Mouse (Mus musculus): ENCODE data around the gene Dock4. TPM values are rescaled to one million over a fixed set of nuclear protein-coding genes. Genes with fewer than 3 reads are reported as not detected.

The Dock4 gene
- 100 to 1,000 TPM in 1 of 2 experiments, 10 to 100 TPM in 1; 97.3 to 104 TPM for total RNA-seq (2021)
- long read RNA-seq, experiment 1, full-length matches to known transcripts, result 23 of 74 reads
- long read RNA-seq, experiment 1, partial matches to known transcripts, result 13 of 74 reads
- long read RNA-seq, experiment 1, other reads (novel, unspliced or antisense), result 38 of 74 reads
- long read RNA-seq, experiment 2, full-length matches to known transcripts, result 22 of 66 reads
- long read RNA-seq, experiment 2, partial matches to known transcripts, result 16 of 66 reads
- long read RNA-seq, experiment 2, other reads (novel, unspliced or antisense), result 28 of 66 reads

GRCm38 (mm10) chr12:40445648-40446449 is at the start of gene Dock4, which contains the start of gene Zfp277:
Dock4 (plus strand) TSS chr12:40445952.
Zfp277 (minus strand) TSS chr12:40445902.
- peak; percentile 97 to 99 for DNase-seq (ENCODE audit: extremely low spot score in 1 of 2, low spot score in 2 of 2)

GRCm38 (mm10) chr12:40398916-40399315 is 46.8 kb upstream of the Dock4 start:
- TF ChIP-seq CTCF (IDR thresholded peaks at IDR 0.05), result no peak
- no peak for DNase-seq (ENCODE audit: extremely low spot score in 1 of 2, low spot score in 2 of 2)
- intact Hi-C loops (cut with DNase I), result no loop called here
- Histone ChIP-seq H3K27ac (no peak overlapping the region), H3K4me3 (no peak overlapping the region)

More at GRCm38 (mm10) chr12:40445648-40446449, at the start of gene Dock4, which contains the start of gene Zfp277:
- Histone ChIP-seq H3K27ac (peak within 1 kb of the TSS; percentile 94), H3K4me3 (peak within 1 kb of the TSS; percentile 83)
- intact Hi-C loops (cut with DNase I), result loop anchor here (2.0 to 5.0 kb wide), 4 partner anchors 189 to 351 kb away; no protein-coding TSS in a partner anchor
- TF ChIP-seq CTCF (IDR thresholded peaks at IDR 0.05), result no peak; the same call in 1 of the 2 replicates

- Histone ChIP-seq H3K4me3 (no peak overlapping the region), H3K27ac (no peak overlapping the region)
- TF ChIP-seq CTCF (IDR thresholded peaks at IDR 0.05), result no peak
- DNase-seq (ENCODE audit: extremely low spot score in 1 of 2, low spot score in 2 of 2), result no peak
- intact Hi-C loops (cut with DNase I), result no loop called here
Observed at GRCm38 (mm10) chr12:40399386-40399785, 46.4 kb upstream of the Dock4 start.

- Histone ChIP-seq H3K27ac (no peak overlapping the region), H3K4me3 (no peak overlapping the region)
- intact Hi-C loops (cut with DNase I), result no loop called here
- DNase-seq (ENCODE audit: extremely low spot score in 1 of 2, low spot score in 2 of 2), result no peak
- TF ChIP-seq CTCF (IDR thresholded peaks at IDR 0.05), result no peak
Observed at GRCm38 (mm10) chr12:40399812-40400211, 45.9 kb upstream of the Dock4 start.

- intact Hi-C loops (cut with DNase I), result no loop called here
- Histone ChIP-seq H3K27ac (peak overlapping the region; percentile 90), H3K4me3 (no peak overlapping the region; the same call in 1 of the 2 replicates)
- TF ChIP-seq CTCF (IDR thresholded peaks at IDR 0.05), result no peak; the same call in 1 of the 2 replicates
- no peak for DNase-seq (ENCODE audit: extremely low spot score in 1 of 2, low spot score in 2 of 2)
Observed at GRCm38 (mm10) chr12:40414682-40415311, 31.0 kb upstream of the Dock4 start.

GRCm38 (mm10) chr12:40415312-40415925 is 30.3 kb upstream of the Dock4 start:
- H3K27ac ChIP-seq, result peak overlapping the region; percentile 90
- intact Hi-C loops (cut with DNase I), result no loop called here
- no peak for TF ChIP-seq CTCF (IDR thresholded peaks at IDR 0.05)
- peak overlapping the region; percentile 9; the same call in 1 of the 2 replicates for H3K4me3 ChIP-seq
- DNase-seq (ENCODE audit: extremely low spot score in 1 of 2, low spot score in 2 of 2), result no peak

- no peak overlapping the region for H3K27ac ChIP-seq
- no peak overlapping the region for H3K4me3 ChIP-seq
- no peak for DNase-seq (ENCODE audit: extremely low spot score in 1 of 2, low spot score in 2 of 2)
- TF ChIP-seq CTCF (IDR thresholded peaks at IDR 0.05), result no peak
- intact Hi-C loops (cut with DNase I), result no loop called here
Observed at GRCm38 (mm10) chr12:40417257-40417656, 28.5 kb upstream of the Dock4 start.

- DNase-seq (ENCODE audit: extremely low spot score in 1 of 2, low spot score in 2 of 2), result no peak
- no peak overlapping the region for H3K27ac ChIP-seq
- intact Hi-C loops (cut with DNase I), result no loop called here
- no peak overlapping the region for H3K4me3 ChIP-seq
- no peak for TF ChIP-seq CTCF (IDR thresholded peaks at IDR 0.05)
Observed at GRCm38 (mm10) chr12:40424991-40425390, 20.8 kb upstream of the Dock4 start.

DNA sequence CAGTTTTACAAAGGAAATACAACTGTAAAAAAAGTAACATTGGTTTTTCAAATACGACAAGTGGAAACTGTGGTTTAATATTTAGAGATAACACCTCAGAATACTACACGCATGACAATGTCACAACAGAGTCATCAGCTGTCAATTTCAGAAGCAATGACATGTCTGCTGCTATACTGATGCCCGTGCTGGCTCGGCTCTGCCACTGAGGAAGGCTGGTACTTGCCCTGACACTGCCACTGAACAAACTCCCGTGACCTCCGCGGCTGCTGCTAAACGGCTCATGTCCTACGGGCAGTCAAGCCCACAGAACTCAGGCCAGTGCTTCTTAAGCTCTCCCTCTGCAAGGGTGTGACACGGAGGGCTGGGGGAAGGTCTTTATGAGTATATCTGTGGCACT is 18.1 kb upstream of the Dock4 start:
- intact Hi-C loops (cut with DNase I), result no loop called here
- DNase-seq (ENCODE audit: extremely low spot score in 1 of 2, low spot score in 2 of 2), result no peak
- Histone ChIP-seq H3K4me3 (no peak overlapping the region), H3K27ac (no peak overlapping the region)
- no peak for TF ChIP-seq CTCF (IDR thresholded peaks at IDR 0.05)

- no peak overlapping the region for H3K27ac ChIP-seq
- DNase-seq (ENCODE audit: extremely low spot score in 1 of 2, low spot score in 2 of 2), result no peak
- TF ChIP-seq CTCF (IDR thresholded peaks at IDR 0.05), result no peak
- H3K4me3 ChIP-seq, result no peak overlapping the region
- intact Hi-C loops (cut with DNase I), result no loop called here
Observed at GRCm38 (mm10) chr12:40429976-40430375, 15.8 kb upstream of the Dock4 start.

DNA sequence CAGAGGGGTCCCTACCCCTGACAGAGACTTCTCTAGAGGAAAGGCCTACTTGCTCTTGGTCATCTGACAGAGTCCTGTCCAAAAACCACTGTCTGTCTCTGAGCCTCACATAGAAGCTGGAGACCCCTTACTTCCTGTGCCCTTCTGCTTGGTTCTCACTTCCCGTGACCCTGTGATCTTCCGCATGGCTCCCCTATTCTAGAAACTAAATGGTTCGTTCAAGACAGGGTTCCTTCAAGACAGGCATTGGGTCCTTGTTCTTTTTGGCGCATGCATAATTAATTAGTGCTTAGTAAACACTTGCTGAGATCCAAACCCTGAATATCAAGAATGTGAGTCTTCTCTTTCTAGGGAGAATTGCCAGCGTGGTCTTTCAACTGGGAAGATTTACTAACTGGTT is 14.7 kb upstream of the Dock4 start:
- intact Hi-C loops (cut with DNase I), result no loop called here
- Histone ChIP-seq H3K27ac (0 out of 2 replicates have a peak overlapping the region, but pooled peaks have one; percentile 15), H3K4me3 (no peak overlapping the region)
- TF ChIP-seq CTCF (IDR thresholded peaks at IDR 0.05), result no peak
- DNase-seq (ENCODE audit: extremely low spot score in 1 of 2, low spot score in 2 of 2), result no peak

All from left cerebral cortex, adult 2 months (tissue).